Mouse (Mus musculus) E14TG2a.4 (cell line): ENCODE results near the gene Mink1.
A peak's percentile ranks its signal among the peaks of the same experiment; 100 is the strongest.

ENCODE experiments used
- H3K27me3 ChIP-seq: 2 replicates; pipeline ENCODE4 v1.6.1; 2014; ENCODE audit warnings: low read length, control low read depth; ENCODE audit not compliant: insufficient read depth
- H3K36me3 ChIP-seq: 2 replicates; pipeline ENCODE4 v1.6.1; 2014; ENCODE audit warnings: low read length, control low read depth; ENCODE audit not compliant: insufficient read depth
- H3K4me1 ChIP-seq: replicated peaks from 2 replicates; pipeline ENCODE4 v1.6.1; 2014; ENCODE audit warnings: low read depth, low read length, control low read depth
- H3K4me3 ChIP-seq: replicated peaks from 2 replicates; pipeline ENCODE4 v1.5.1; 2014; ENCODE audit warnings: mild to moderate bottlenecking, low read length
- H3K9me3 ChIP-seq: 2 replicates; pipeline ENCODE4 v1.6.1; 2014; ENCODE audit warnings: low read length, control low read depth
- CTCF ChIP-seq: conservative IDR thresholded peaks from 2 replicates; pipeline ENCODE4 v1.5.1; 2014; ENCODE audit warnings: low read length
- NANOG ChIP-seq: IDR thresholded peaks from 2 replicates; pipeline ENCODE4 v1.6.1; 2014; ENCODE audit warnings: borderline replicate concordance, low read length, mixed read lengths
- POU5F1 ChIP-seq: IDR thresholded peaks from 2 replicates; pipeline ENCODE4 v1.6.1; 2014; ENCODE audit warnings: low read length, borderline replicate concordance

Mink1 gene

DNA sequence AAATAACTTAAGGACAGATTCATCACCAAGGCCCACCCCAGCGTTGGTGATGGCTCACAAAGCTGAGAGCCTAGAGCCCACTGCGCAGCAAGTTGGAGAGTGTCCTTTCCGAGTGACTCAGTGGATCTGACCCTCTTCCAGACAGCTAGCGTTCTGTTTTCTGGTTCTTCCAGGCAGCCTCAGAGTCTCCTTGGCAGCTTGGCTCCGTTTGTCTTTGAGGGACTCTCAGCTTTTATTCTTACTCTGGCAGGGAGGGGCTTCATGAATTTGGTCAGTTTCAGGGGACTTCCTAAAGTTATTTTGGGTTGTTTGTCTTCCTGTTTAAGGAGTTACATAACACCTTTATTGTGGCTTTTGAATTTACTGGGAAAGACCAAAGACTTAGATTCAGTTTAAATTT lies 24.3 kb downstream of the Mink1 start:
- no peak overlapping the region for H3K4me3 ChIP-seq
- H3K9me3 ChIP-seq: no peaks in the 10 kb centered on the region

DNA sequence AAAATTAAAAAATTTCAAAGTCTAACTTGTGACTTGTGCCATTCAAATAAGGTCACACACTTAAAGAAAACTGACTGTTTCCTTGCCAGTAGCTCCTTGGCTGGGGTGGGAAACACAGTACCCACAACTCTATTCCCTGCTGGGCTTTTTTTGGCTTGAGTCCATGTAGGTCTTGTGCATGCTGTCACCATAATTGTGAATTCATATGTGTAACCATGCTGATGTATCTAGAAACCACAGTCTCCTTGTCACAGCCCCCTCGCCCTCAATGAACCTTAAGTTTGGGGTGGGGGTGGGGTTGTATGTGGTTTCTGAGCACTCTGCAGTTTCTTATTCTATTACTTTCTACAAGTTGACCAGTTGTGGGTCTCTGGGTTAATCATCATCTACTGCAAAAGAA lies 29.1 kb downstream of the Mink1 start:
- Histone ChIP-seq H3K4me1 (peaks cover 10% of the 10 kb centered on the region), H3K27me3 (no peaks in the 10 kb centered on the region), H3K36me3 (peaks cover 11% of the 10 kb centered on the region; the same call in 1 of the 2 replicates), H3K9me3 (no peaks in the 10 kb centered on the region), H3K4me3 (no peak overlapping the region)
- TF ChIP-seq POU5F1: no peak
- TF ChIP-seq CTCF: no peak
- TF ChIP-seq NANOG: no peak

More for the DNA sequence above, 24.3 kb downstream of the Mink1 start:
- Histone ChIP-seq H3K27me3 (no peaks in the 10 kb centered on the region), H3K4me1 (peaks cover 24% of the 10 kb centered on the region), H3K36me3 (peaks cover 8% of the 10 kb centered on the region; the same call in 1 of the 2 replicates)
- TF ChIP-seq NANOG (no peak), POU5F1 (no peak), CTCF (no peak)

DNA sequence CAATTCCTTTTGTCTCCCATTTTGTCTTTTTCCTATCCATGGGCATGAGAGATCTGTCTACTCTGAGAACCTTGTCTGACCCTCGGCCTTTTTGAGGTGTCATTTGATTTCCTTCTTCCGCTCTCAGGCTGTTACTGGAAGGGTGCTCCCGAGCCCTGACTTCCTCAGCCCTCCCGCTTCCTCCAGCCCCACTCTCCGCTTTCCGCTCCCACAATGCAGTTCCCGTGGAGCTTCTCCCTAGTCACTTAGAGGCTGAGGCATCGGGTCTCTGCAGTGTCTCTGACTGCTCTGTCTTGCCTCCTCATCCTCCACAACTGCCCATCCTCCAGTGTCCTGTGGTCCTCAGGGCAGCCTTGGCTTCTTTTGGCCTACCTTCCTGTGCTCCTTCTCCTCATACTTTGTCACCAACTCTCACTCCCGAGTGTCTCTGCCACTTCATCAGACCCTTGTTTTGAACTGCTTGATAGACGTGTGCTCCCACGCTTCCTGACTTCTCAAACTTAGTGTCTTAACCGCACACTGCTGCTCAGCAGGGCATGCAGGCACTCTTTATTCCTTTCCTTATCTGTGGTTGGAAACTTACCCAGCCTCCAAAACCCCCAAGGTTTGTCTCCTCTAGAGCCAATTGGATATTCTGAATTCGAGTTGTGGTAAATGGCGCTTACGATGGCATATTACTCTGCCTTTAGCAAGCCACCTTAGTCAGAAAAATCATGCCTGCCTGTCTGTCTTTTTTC lies 31.7 kb downstream of the Mink1 start:
- Histone ChIP-seq H3K9me3 (no peaks in the 10 kb centered on the region), H3K4me1 (peaks cover 14% of the 10 kb centered on the region), H3K27me3 (no peaks in the 10 kb centered on the region), H3K36me3 (peaks cover 30% of the 10 kb centered on the region), H3K4me3 (no peak overlapping the region)
- TF ChIP-seq POU5F1 (no peak), CTCF (no peak), NANOG (no peak)

DNA sequence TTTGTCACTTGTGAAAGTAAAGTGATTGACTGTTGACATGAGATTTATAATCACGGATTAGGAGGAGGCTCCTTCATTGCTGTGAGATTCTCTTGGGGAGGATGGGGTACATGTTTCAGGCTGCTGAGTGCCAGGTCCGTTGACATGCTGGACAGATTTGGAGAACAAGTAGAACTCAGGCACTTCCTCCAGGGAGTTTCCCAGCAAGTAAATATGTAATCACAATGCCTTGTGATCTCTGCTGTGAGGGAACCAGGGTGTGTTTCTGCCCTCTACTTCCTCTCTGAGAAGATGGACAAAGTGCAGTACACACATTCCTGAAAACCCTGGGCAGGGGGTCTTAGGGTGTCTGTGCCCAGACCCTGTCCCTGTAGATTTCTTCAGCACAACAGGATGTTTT lies 33.0 kb downstream of the Mink1 start:
- H3K9me3 ChIP-seq: no peaks in the 10 kb centered on the region
- H3K27me3 ChIP-seq: no peaks in the 10 kb centered on the region
- H3K4me3 ChIP-seq: no peak overlapping the region
- peaks cover 36% of the 10 kb centered on the region for H3K36me3 ChIP-seq
- H3K4me1 ChIP-seq: peaks cover 14% of the 10 kb centered on the region
- no peak for TF ChIP-seq POU5F1
- no peak for TF ChIP-seq NANOG
- no peak for TF ChIP-seq CTCF

DNA sequence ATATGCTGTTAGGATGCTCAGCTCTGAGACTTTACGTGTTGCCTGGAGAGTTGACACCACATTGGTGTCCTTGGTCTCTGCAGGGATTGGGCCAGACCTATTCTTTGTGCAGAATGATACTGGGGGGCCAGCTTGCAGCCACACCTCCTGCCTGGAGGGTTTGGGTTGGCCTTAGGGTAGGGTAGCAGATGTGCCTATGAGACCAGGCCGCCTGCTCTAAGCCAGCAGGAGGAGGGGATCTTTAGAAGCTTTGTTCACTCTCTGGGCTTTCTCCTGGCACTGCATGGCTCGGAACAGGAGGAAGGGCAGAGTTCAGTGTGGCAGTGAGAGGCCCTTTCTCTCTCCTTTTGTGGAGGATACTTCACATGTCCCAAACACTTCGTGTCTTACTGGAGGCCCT lies 33.4 kb downstream of the Mink1 start:
- no peak for TF ChIP-seq CTCF
- no peak for TF ChIP-seq POU5F1
- no peak for TF ChIP-seq NANOG
- H3K27me3 ChIP-seq: no peaks in the 10 kb centered on the region
- H3K4me1 ChIP-seq: peaks cover 14% of the 10 kb centered on the region
- H3K4me3 ChIP-seq: no peak overlapping the region
- no peaks in the 10 kb centered on the region for H3K9me3 ChIP-seq
- H3K36me3 ChIP-seq: peaks cover 36% of the 10 kb centered on the region

DNA sequence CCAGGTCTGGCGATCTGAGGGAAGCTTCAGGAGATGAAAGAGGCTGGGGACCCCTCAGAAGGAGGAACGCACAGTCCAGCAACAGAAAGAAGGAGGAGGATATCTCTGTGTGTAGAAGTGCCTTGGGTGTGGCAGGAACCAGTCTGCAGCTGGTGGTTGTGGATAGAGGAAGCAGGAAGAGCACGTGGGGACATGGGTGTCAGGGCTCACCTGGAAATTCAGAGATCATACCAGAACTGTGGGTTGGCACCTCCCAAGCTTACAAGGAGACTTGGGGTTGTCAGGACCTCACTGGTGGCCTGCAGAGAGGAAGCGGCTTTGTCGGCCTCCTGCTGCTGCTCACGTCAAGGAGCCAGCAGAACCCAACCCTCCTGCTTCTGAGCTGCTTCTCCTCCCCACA lies 34.6 kb downstream of the Mink1 start:
- Histone ChIP-seq H3K27me3 (no peaks in the 10 kb centered on the region), H3K4me3 (no peak overlapping the region), H3K9me3 (no peaks in the 10 kb centered on the region), H3K36me3 (peaks cover 47% of the 10 kb centered on the region), H3K4me1 (peaks cover 14% of the 10 kb centered on the region)
- no peak for TF ChIP-seq CTCF
- TF ChIP-seq POU5F1: no peak
- no peak for TF ChIP-seq NANOG

DNA sequence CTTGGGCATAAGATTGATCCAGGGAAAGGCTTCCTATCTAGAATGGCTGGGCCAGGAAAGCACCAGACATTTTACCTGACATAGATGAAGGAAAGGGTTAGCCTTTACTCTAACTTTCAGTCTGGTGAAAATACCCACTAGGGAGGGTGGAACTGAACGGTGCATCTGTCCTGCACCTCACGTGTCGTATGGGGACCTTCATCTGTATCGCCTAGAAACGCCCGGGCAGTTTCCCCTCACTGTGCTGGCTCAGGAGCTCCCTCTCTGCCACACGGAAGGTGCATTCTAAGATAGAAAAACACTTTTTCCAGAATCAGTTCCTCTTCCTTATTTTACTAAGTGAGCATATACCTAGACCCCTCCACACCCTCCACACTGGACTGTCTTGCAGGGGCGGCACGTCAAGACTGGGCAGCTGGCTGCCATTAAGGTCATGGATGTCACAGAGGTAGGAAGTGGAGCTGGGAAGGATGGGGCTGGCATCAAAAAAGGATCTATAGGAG lies 35.8 kb downstream of the Mink1 start:
- H3K27me3 ChIP-seq: no peaks in the 10 kb centered on the region
- no peak for TF ChIP-seq NANOG
- no peak for TF ChIP-seq CTCF
- no peak for TF ChIP-seq POU5F1

DNA sequence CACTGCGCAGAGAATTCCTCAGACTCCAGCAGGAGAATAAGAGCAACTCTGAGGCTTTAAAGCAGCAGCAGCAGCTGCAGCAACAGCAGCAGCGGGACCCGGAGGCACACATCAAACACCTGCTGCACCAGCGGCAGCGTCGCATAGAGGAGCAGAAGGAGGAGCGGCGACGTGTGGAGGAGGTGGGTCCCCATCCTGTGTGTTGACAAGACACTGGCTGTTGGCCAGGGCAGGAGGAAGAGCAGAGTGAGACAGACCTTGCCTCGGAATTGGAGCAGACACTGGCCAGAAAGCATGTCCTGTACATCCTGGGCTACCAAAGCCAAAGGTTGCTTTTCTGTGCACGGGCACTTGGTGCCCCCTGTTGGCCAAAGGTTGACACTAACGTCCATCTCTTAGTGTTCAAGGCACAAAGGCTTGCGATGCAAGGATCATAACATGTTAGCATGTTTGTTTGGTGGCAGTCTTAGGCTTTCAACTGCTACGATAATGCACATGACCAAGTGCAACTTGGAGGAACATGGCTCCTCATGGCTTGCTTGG lies 42.4 kb downstream of the Mink1 start:
- no peaks in the 10 kb centered on the region for H3K9me3 ChIP-seq
- H3K4me3 ChIP-seq: 0 out of 2 replicates have a peak overlapping the region, but pooled peaks have one; percentile 17
- peaks cover 51% of the 10 kb centered on the region for H3K4me1 ChIP-seq
- TF ChIP-seq POU5F1: no peak
- no peak for TF ChIP-seq NANOG
- peak; percentile 71 for TF ChIP-seq CTCF
- 0 out of 2 replicates have a peak, but pooled peaks cover 4% of the 10 kb centered on the region for H3K27me3 ChIP-seq
- H3K36me3 ChIP-seq: peaks cover 81% of the 10 kb centered on the region

More for the DNA sequence above, 35.8 kb downstream of the Mink1 start:
- H3K9me3 ChIP-seq: no peaks in the 10 kb centered on the region
- peaks cover 57% of the 10 kb centered on the region for H3K36me3 ChIP-seq
- H3K4me3 ChIP-seq: no peak overlapping the region
- H3K4me1 ChIP-seq: peaks cover 14% of the 10 kb centered on the region

DNA sequence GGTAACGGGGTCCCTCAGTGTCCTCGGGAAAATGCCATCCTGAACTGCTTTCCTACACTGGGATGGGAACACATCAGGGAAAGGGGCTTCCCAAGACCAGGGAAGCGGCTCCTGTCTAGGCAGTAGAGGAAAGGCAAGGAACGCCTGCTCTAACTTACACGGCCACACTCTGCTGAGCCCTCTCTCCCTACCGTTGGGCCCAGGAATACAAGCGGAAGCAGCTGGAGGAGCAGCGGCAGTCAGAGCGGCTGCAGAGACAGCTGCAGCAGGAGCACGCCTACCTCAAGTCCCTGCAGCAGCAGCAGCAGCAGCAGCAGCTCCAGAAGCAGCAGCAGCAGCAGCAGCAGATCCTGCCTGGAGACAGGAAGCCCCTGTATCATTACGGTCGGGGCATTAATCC lies 44.0 kb downstream of the Mink1 start:
- Histone ChIP-seq H3K4me1 (peaks cover 51% of the 10 kb centered on the region), H3K4me3 (no peak overlapping the region), H3K9me3 (no peaks in the 10 kb centered on the region), H3K36me3 (peaks cover 89% of the 10 kb centered on the region), H3K27me3 (0 out of 2 replicates have a peak, but pooled peaks cover 4% of the 10 kb centered on the region)
- TF ChIP-seq NANOG (no peak), CTCF (no peak), POU5F1 (no peak)
